ENCODE assay signal across 1 mouse cellular context in genomic region chr7:128237593-128237926, GRCm38 (mm10).
TF ChIP-seq lines count a peak whose summit lies in the region.

No protein-coding gene starts in this region.

TF ChIP-seq in MEL, 35 proteins besides CTCF, POLR2A, EP300 and RAD21:
- TF ChIP-seq CHD1 (IDR thresholded peaks at IDR 0.05; ENCODE audit: low read depth, low read length) (no peak), SIN3A (IDR thresholded peaks at IDR 0.05; ENCODE audit: low read length) (peak; percentile 72), USF1 (IDR thresholded peaks at IDR 0.05; ENCODE audit: low read depth, low read length) (0 out of 2 replicates have a peak, but pooled peaks have one; percentile 12), MAZ (IDR thresholded peaks at IDR 0.05; ENCODE audit: low read depth, low read length) (no peak), NRF1 (IDR thresholded peaks at IDR 0.05; ENCODE audit: insufficient read depth, low read depth, low read length, poor library complexity, severe bottlenecking) (no peak), MAX (IDR thresholded peaks at IDR 0.05; ENCODE audit: low read length) (peak; percentile 66; the same call in 1 of the 2 replicates), NELFE (IDR thresholded peaks at IDR 0.05; ENCODE audit: low read depth, low read length) (peak; percentile 35), MYC (IDR thresholded peaks at IDR 0.05; ENCODE audit: low read depth, low read length) (peak; percentile 51; the same call in 1 of the 2 replicates), MXI1 (IDR thresholded peaks at IDR 0.05; ENCODE audit: low read depth, low read length) (0 out of 2 replicates have a peak, but pooled peaks have one; percentile 26), GABPA (IDR thresholded peaks at IDR 0.05; ENCODE audit: low read depth, low read length) (no peak; the same call in 1 of the 2 replicates), MYB (IDR thresholded peaks at IDR 0.05; ENCODE audit: low read depth, low read length) (0 out of 2 replicates have a peak, but pooled peaks have one; percentile 40), HCFC1 (IDR thresholded peaks at IDR 0.05; ENCODE audit: low read depth, low read length) (peak; percentile 85)
